Mouse (Mus musculus): ENCODE data around the gene Lysmd3. TPM values are rescaled to one million over a fixed set of nuclear protein-coding genes. Genes with fewer than 3 reads are reported as not detected.

Lysmd3 gene
- polyA plus RNA-seq, 1 experiment from 2014 or later = 34.7 TPM

- Histone ChIP-seq H3K4me2 (ENCODE audit: low read depth, low read length) (peak overlapping the region; percentile 78), H3K27me3 (replicated peaks; ENCODE audit: control insufficient read depth, insufficient read depth, low read length) (no peaks in the 10 kb centered on the region), H3K36me3 (ENCODE audit: control insufficient read depth, insufficient read depth, low read length) (no peaks in the 10 kb centered on the region), H3K4me1 (ENCODE audit: control insufficient read depth, insufficient read depth, low read length) (peaks cover 17% of the 10 kb centered on the region), H3K9ac (ENCODE audit: low read depth, low read length) (peak overlapping the region; percentile 92), H3K4me3 (ENCODE audit: low read depth, low read length) (peak overlapping the region; percentile 87), H3K9me3 (ENCODE audit: control insufficient read depth, low read length) (no peaks in the 10 kb centered on the region), H3K27ac (replicated peaks; ENCODE audit: low read depth, low read length) (peak overlapping the region; percentile 90)
- ATAC-seq (ENCODE audit: low read depth) (no peak), DNase-seq (ENCODE audit: low spot score) (no peak)
- 5% methylated on average over 21 of the region's 21 CpGs for WGBS
These were observed 740 bp downstream of the Lysmd3 start for GRCm38 (mm10) chr13:81658053-81658752.

GRCm38 (mm10) chr13:81663566-81664330, 6.3 kb downstream of the Lysmd3 start:
- Histone ChIP-seq H3K9me3 (ENCODE audit: control insufficient read depth, low read length) (no peaks in the 10 kb centered on the region), H3K4me1 (ENCODE audit: control insufficient read depth, insufficient read depth, low read length) (peaks cover 7% of the 10 kb centered on the region), H3K27me3 (replicated peaks; ENCODE audit: control insufficient read depth, insufficient read depth, low read length) (no peaks in the 10 kb centered on the region), H3K27ac (replicated peaks; ENCODE audit: low read depth, low read length) (no peak overlapping the region), H3K4me3 (ENCODE audit: low read depth, low read length) (no peak overlapping the region), H3K9ac (ENCODE audit: low read depth, low read length) (no peak overlapping the region), H3K36me3 (ENCODE audit: control insufficient read depth, insufficient read depth, low read length) (peaks cover 43% of the 10 kb centered on the region), H3K4me2 (ENCODE audit: low read depth, low read length) (no peak overlapping the region)
- WGBS = 86% methylated on average over 12 of the region's 12 CpGs
- DNase-seq (ENCODE audit: low spot score) (no peak), ATAC-seq (ENCODE audit: low read depth) (no peak)

GRCm38 (mm10) chr13:81664331-81664698, 6.9 kb downstream of the Lysmd3 start:
- no peak for ATAC-seq (ENCODE audit: low read depth)
- WGBS = 90% methylated on average over 5 of the region's 5 CpGs
- Histone ChIP-seq H3K9me3 (ENCODE audit: control insufficient read depth, low read length) (no peaks in the 10 kb centered on the region), H3K36me3 (ENCODE audit: control insufficient read depth, insufficient read depth, low read length) (peaks cover 48% of the 10 kb centered on the region), H3K4me1 (ENCODE audit: control insufficient read depth, insufficient read depth, low read length) (0 out of 2 replicates have a peak, but pooled peaks cover 1% of the 10 kb centered on the region), H3K4me3 (ENCODE audit: low read depth, low read length) (no peak overlapping the region), H3K9ac (ENCODE audit: low read depth, low read length) (no peak overlapping the region), H3K4me2 (ENCODE audit: low read depth, low read length) (no peak overlapping the region), H3K27me3 (replicated peaks; ENCODE audit: control insufficient read depth, insufficient read depth, low read length) (no peaks in the 10 kb centered on the region), H3K27ac (replicated peaks; ENCODE audit: low read depth, low read length) (no peak overlapping the region)
- no peak for DNase-seq (ENCODE audit: low spot score)

DNA sequence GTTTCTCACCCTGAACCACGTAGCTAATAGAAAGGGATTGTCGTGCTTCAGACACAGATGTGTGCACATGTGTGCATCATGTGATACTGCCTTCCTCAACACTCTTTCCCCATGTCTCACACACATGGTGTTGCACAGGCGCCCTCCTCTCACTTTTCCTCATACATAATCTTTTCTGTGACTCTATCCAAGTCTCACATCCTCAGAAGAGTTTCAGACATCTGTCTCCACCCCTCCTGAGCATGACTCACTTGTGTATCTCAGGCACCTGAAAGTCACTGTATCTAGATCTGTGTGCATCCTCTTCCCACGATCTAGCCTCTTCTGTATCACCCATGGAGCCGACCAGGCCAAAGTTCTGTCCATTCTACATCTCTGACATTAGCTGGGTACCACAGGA, 10.2 kb downstream of the Lysmd3 start:
- DNase-seq (ENCODE audit: low spot score) (no peak), ATAC-seq (ENCODE audit: low read depth) (no peak)
- WGBS = 89% methylated on average over 5 of the region's 5 CpGs
- Histone ChIP-seq H3K9me3 (ENCODE audit: control insufficient read depth, low read length) (no peaks in the 10 kb centered on the region), H3K36me3 (ENCODE audit: control insufficient read depth, insufficient read depth, low read length) (peaks cover 68% of the 10 kb centered on the region), H3K4me3 (ENCODE audit: low read depth, low read length) (no peak overlapping the region), H3K4me1 (ENCODE audit: control insufficient read depth, insufficient read depth, low read length) (no peaks in the 10 kb centered on the region), H3K9ac (ENCODE audit: low read depth, low read length) (no peak overlapping the region), H3K4me2 (ENCODE audit: low read depth, low read length) (no peak overlapping the region), H3K27me3 (replicated peaks; ENCODE audit: control insufficient read depth, insufficient read depth, low read length) (no peaks in the 10 kb centered on the region), H3K27ac (replicated peaks; ENCODE audit: low read depth, low read length) (no peak overlapping the region)

GRCm38 (mm10) chr13:81675333-81675732, 17.9 kb downstream of the Lysmd3 start:
- H3K36me3 ChIP-seq (ENCODE audit: control insufficient read depth, insufficient read depth, low read length) = peaks cover 46% of the 10 kb centered on the region
- no peaks in the 10 kb centered on the region for H3K4me1 ChIP-seq (ENCODE audit: control insufficient read depth, insufficient read depth, low read length)
- no peaks in the 10 kb centered on the region for H3K9me3 ChIP-seq (ENCODE audit: control insufficient read depth, low read length)
- H3K9ac ChIP-seq (ENCODE audit: low read depth, low read length) = no peak overlapping the region
- DNase-seq (ENCODE audit: low spot score) (no peak), ATAC-seq (ENCODE audit: low read depth) (no peak)
- no peaks in the 10 kb centered on the region for H3K27me3 ChIP-seq (replicated peaks; ENCODE audit: control insufficient read depth, insufficient read depth, low read length)
- H3K4me2 ChIP-seq (ENCODE audit: low read depth, low read length) = no peak overlapping the region
- WGBS = 79% methylated on average over 8 of the region's 8 CpGs
- H3K27ac ChIP-seq (replicated peaks; ENCODE audit: low read depth, low read length) = no peak overlapping the region
- H3K4me3 ChIP-seq (ENCODE audit: low read depth, low read length) = no peak overlapping the region

DNA sequence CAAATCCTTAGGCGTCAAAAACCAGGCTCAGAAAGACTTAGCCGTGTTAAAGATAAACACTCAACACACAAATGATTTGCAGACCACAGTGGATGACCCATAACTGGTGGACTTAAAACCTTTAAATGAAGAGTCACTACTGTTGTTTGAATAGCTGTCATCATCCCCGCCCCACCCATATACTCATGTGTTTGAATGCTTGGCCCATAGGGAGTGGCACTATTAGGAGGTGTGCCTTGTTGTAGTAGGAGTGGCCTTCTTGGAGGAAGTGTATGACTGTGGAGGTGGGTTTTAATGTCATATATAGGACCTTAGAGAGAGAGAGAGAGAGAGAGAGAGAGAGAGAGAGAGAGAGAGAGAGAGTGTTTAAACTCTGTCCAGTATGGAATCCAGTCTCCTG, 25.6 kb downstream of the Lysmd3 start:
- 84% methylated on average over 3 of the region's 3 CpGs for WGBS

GRCm38 (mm10) chr13:81684258-81684657, 26.8 kb downstream of the Lysmd3 start:
- ATAC-seq (ENCODE audit: low read depth) (no peak), DNase-seq (ENCODE audit: low spot score) (peak; percentile 5)
- 74% methylated on average over 5 of the region's 5 CpGs for WGBS
- Histone ChIP-seq H3K9ac (ENCODE audit: low read depth, low read length) (no peak overlapping the region), H3K27ac (replicated peaks; ENCODE audit: low read depth, low read length) (no peak overlapping the region), H3K36me3 (ENCODE audit: control insufficient read depth, insufficient read depth, low read length) (peaks cover 4% of the 10 kb centered on the region; the same call in 1 of the 2 replicates), H3K4me1 (ENCODE audit: control insufficient read depth, insufficient read depth, low read length) (peaks cover 3% of the 10 kb centered on the region; the same call in 1 of the 2 replicates), H3K9me3 (ENCODE audit: control insufficient read depth, low read length) (no peaks in the 10 kb centered on the region), H3K4me2 (ENCODE audit: low read depth, low read length) (no peak overlapping the region), H3K4me3 (ENCODE audit: low read depth, low read length) (no peak overlapping the region), H3K27me3 (replicated peaks; ENCODE audit: control insufficient read depth, insufficient read depth, low read length) (no peaks in the 10 kb centered on the region)

More for the DNA sequence above, 25.6 kb downstream of the Lysmd3 start:
- Histone ChIP-seq H3K4me1 (ENCODE audit: control insufficient read depth, insufficient read depth, low read length) (peaks cover 3% of the 10 kb centered on the region; the same call in 1 of the 2 replicates), H3K4me3 (ENCODE audit: low read depth, low read length) (no peak overlapping the region), H3K27ac (replicated peaks; ENCODE audit: low read depth, low read length) (no peak overlapping the region), H3K9ac (ENCODE audit: low read depth, low read length) (no peak overlapping the region), H3K4me2 (ENCODE audit: low read depth, low read length) (no peak overlapping the region), H3K36me3 (ENCODE audit: control insufficient read depth, insufficient read depth, low read length) (peaks cover 4% of the 10 kb centered on the region; the same call in 1 of the 2 replicates), H3K9me3 (ENCODE audit: control insufficient read depth, low read length) (no peaks in the 10 kb centered on the region), H3K27me3 (replicated peaks; ENCODE audit: control insufficient read depth, insufficient read depth, low read length) (no peaks in the 10 kb centered on the region)
- ATAC-seq (ENCODE audit: low read depth) (no peak), DNase-seq (ENCODE audit: low spot score) (no peak)

DNA sequence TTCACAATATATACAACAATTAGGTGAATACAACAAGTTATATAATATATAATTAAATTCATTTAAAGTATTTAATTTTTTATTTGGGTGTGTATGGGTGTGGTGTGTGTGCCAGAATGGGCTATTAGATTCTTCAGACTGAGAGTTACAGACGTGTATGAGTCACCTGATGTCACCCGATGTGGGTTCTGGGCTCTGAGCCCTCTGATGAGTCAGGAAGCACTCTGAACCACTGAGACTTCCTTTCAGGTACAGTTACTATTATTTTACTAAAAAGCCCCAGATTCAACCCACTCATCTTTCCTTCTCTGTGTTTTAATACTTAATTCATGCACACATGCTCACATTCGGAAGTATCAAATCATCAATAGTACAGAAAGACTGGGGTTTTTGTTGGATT, 27.4 kb downstream of the Lysmd3 start:
- Histone ChIP-seq H3K27me3 (replicated peaks; ENCODE audit: control insufficient read depth, insufficient read depth, low read length) (no peaks in the 10 kb centered on the region), H3K4me3 (ENCODE audit: low read depth, low read length) (no peak overlapping the region), H3K27ac (replicated peaks; ENCODE audit: low read depth, low read length) (no peak overlapping the region), H3K9ac (ENCODE audit: low read depth, low read length) (no peak overlapping the region), H3K4me2 (ENCODE audit: low read depth, low read length) (no peak overlapping the region), H3K4me1 (ENCODE audit: control insufficient read depth, insufficient read depth, low read length) (peaks cover 3% of the 10 kb centered on the region; the same call in 1 of the 2 replicates), H3K9me3 (ENCODE audit: control insufficient read depth, low read length) (no peaks in the 10 kb centered on the region), H3K36me3 (ENCODE audit: control insufficient read depth, insufficient read depth, low read length) (peaks cover 4% of the 10 kb centered on the region; the same call in 1 of the 2 replicates)
- ATAC-seq (ENCODE audit: low read depth) (no peak), DNase-seq (ENCODE audit: low spot score) (no peak)
- 87% methylated on average over 3 of the region's 3 CpGs for WGBS

Measured in embryonic facial prominence, embryonic 14.5 days (tissue).